Mouse (Mus musculus) thymus, postnatal 25 days (tissue): ENCODE results near the gene Schip1.

ENCODE experiments used
- DNase-seq: peaks from one replicate; pipeline ENCODE4 v3.0.0; 2022

Gene Schip1

DNA sequence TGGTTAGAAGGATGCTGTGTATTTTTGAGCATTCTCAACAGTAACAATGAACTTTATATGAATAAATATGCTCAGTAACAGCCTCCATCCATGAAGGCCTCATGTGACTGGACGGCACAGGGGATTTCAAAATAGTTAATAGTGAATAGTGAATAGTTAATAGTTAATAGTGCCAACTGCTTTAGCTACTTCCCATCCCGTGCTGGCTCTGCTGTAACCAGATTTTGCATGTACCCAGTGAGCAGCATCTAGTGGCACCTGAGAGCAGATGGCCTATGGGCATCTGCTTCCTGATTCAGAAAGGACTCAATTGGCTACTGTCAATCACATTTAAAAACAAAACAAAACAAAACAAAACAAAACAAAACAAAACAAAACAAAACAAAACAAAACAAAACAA lies 329.0 kb downstream of the Schip1 start:
- DNase-seq = no peak

GRCm38 (mm10) chr3:68398691-68399090 lies 334.1 kb downstream of the Schip1 start:
- no peak for DNase-seq

- DNase-seq = no peak
Observed at GRCm38 (mm10) chr3:68400121-68400520, 335.5 kb downstream of the Schip1 start.

- DNase-seq = no peak
Observed at GRCm38 (mm10) chr3:68403343-68403742, 338.7 kb downstream of the Schip1 start.

DNA sequence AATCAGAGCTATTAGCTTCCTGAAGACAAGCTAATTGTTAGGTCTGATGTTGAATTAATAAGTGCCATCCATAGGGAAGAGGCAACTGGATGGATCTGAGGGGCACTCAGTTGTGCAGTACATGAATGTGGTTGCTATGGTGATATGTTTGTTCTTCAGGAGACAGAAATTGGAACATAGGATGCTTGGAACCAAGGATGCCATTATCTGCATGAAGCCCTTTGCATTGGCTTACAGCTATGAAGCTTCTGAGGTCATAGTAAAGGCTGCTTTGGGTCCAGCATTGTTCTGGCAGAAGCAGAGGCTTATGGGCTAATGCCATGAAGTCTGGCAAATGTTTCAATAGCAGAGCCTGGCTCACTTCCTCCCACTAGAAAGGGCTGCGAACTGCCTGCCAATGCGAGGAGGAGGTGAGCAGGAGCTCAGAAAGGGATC lies 339.2 kb downstream of the Schip1 start:
- DNase-seq = no peak

DNA sequence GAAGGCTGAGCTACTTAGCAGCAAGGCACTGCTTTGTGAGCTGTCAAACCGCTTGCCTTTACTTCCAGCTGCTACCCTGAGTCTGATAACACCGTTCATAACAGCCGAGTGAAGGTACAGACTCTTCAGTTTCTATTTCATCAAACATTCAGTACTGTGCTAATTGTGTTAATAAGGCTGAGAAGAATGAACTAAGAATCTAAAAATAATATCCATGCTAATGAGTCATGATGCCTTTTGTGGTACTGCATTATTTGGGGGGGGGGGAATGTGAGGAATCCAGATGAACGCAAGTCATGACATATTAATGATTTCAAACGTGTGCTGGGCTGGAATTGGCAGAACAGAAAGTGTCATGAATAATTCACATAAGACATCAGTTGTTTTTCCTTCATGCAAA lies 341.1 kb downstream of the Schip1 start:
- no peak for DNase-seq

DNA sequence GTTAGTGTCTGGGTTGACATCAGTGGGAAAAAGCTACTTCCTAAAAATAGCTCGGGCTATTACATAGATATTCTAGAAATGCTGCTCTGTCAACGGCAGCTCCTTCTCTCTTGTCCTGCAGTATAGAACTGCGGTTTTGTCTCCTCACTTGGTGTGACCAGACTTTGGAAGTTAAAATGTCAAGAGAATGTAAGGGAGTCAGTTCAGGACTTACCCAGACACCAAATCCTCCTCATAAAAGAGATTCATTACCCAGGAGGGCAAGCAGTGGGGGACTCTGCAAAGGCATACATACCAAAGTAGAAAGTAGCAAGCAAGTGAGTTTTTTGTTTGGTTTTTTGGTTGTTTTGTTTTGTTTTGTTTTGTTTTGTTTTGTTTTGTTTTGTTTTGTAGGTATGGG lies 347.7 kb downstream of the Schip1 start:
- DNase-seq = no peak

- no peak for DNase-seq
Observed at GRCm38 (mm10) chr3:68419792-68420191, 355.2 kb downstream of the Schip1 start.

- DNase-seq = no peak
Observed at GRCm38 (mm10) chr3:68420927-68421326, 356.3 kb downstream of the Schip1 start.

GRCm38 (mm10) chr3:68421849-68422248 lies 357.2 kb downstream of the Schip1 start:
- no peak for DNase-seq

DNA sequence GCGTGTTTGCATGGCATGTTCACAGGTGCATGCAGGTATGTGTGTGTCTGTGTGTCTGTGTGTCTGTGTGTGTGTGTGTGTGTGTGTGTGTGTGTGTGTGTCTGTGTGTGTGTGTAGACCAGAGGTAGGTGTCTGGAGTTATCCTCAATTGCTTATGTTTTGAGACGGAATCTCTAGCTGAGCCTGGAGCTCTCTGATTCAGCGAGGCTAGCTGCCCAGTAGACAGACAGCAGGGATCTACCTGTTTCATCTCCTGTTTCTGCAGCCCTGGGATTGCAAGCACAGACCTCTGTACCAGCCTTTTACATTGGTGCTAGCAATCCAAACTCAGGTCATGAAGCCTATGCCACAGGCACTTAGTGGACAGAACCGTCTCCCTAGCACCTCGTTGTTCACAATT lies 363.5 kb downstream of the Schip1 start:
- DNase-seq = no peak

DNA sequence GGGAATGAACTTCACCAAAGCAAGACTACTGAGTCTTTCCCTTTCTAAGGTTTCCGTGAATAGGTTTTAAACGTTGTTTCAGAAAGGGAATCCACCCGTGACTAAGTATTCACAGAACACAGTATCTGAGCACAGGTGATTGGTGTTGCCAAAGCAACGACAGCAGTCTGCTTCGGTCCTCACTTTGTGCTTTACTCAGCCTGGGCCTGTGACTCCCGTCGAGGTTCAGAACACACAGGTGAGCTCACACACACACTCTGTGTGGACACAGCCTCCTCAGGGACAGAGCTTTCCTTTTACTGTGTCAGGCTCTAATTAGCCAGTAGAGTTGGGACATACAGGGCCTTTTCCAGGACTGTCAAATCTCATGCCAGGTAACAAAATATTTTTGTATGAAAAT lies 369.8 kb downstream of the Schip1 start:
- DNase-seq = no peak

GRCm38 (mm10) chr3:68434897-68435296 lies 370.3 kb downstream of the Schip1 start:
- no peak for DNase-seq

DNA sequence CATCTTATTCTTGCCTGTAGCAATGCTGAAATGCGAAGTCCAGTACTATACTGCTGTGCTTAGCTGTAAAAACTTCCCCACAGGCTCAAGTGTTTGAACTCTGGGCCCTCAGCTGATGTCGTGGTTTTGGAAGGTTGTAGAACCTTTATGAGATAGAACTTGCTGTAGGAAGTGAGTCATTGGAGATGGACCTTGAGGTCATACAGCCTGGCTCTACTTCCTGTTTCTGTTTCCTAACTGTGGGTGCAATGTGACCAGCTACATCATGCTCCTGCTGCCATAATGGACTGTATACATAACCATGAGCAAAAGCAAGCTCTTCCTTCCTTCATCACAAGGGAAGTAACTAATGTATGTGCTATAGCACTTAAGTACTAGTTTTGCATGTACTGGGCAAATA lies 383.9 kb downstream of the Schip1 start:
- DNase-seq = no peak

DNA sequence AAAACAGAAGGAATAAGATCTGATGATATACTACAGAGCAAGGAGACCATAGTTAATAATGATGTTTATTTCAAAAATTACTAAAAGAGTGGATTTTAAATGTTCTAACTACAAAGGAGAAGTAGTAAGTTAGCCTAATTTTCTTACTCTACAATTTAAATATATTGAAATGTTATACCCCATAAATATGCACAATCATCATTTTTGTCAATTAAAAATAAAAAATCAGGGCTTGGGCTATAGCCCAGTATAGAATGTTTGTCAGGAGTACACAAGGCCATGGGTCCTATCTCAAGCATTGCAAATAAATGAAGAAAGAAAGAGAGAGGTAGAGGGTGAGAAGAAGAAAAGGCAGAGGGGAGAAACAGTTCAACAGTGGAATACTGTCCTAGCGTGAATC lies 387.0 kb downstream of the Schip1 start:
- DNase-seq = no peak

DNA sequence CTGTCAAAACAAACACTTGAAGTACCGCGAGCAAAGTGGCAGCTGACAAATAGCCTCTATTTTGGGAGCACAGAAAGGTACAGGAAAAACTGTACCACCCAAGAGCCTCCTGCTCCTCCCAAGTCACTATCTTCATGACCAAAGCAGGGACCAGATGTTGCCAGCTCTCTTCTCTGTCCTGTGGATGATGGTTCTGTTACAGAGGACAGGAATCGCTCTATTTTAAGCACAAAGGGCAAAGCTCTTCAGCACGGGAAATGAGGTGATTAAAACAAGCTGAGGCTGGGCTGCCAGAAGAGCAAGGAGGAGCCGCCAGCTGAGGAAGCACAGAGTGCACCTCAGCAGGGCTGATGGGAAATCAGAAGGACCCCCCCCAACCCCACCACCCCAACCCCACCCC lies 388.7 kb downstream of the Schip1 start:
- no peak for DNase-seq

- DNase-seq = no peak
Observed at GRCm38 (mm10) chr3:68453719-68454455, 389.3 kb downstream of the Schip1 start.

DNA sequence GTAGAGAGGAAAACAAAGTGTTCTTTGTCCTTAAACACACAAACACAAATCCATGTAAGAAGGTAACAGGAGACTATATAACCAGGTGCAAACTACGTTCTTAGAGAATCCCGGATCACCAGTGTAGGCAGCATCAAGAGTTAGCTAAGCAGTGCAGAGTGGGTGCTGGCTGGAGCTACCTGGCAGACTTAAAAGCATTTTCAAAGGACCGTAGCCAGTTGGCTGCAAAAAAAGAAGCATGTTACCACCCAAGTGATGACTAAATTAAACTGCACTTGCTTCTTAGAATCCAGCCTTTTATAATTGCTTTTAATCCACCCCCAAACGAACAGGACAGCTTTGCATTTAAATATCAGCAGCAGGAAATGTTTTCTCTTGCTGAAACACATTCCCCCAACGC lies 402.0 kb downstream of the Schip1 start:
- DNase-seq = no peak

GRCm38 (mm10) chr3:68467941-68468687 lies 403.5 kb downstream of the Schip1 start:
- no peak for DNase-seq

GRCm38 (mm10) chr3:68469643-68470042 lies 405.0 kb downstream of the Schip1 start:
- DNase-seq = no peak

DNA sequence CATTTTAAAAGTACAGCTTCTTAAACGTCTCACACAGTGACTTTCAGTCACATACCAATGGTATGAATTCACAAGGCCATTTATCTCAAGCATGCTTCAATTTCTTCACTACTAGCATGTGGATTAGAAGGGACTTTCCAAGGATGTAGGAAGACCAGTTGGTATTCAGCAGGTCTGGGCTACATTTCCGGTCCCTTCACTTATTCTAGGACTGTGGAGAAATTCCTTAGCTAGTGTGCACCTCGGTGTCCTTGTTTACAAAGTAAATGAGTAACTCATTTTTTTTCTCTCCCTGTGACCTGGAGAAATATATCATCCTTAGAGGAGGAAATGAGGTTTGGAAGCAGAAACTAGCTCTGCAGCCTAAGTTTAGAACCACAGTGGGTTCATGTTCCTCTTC lies 405.5 kb downstream of the Schip1 start:
- no peak for DNase-seq

GRCm38 (mm10) chr3:68470622-68471021 lies 406.0 kb downstream of the Schip1 start:
- no peak for DNase-seq

GRCm38 (mm10) chr3:68476336-68476735 lies 411.7 kb downstream of the Schip1 start:
- DNase-seq = no peak

DNA sequence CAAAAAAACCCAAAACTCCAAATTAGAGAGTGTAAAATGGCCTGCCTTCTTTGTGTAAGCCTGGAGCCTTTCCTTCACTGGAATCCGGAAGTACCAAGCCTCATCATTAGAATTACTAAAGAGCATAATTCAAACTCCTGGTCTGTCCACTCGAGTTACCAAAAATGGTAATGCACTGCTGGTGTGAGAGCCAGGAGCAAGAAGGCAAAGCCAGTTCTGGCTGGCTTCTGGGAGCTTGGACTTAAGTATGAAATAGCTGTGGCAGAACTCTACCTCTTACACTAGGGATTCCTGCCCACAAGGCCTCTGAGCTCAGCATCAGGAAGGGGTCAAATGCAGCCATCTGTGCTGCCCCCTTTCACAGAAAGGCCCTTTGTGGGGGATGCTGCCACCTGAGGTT lies 412.9 kb downstream of the Schip1 start:
- DNase-seq = no peak

- DNase-seq = no peak
Observed at GRCm38 (mm10) chr3:68479266-68479665, 414.7 kb downstream of the Schip1 start.
